Mouse (Mus musculus) CH12.LX (cell line): ENCODE measurements at regions not wholly inside any gene's neighbourhood (a gene's known extent, or its start where the extent isn't known, plus 50 kb on each side); places are given as distances from the start of the nearest gene placed in this dataset.

Experiments
- DNase-seq: peaks from one replicate; pipeline ENCODE4 v3.0.0-alpha.2; 2013; ENCODE audit errors: extremely low read depth
- H3K27ac ChIP-seq: 2 replicates; pipeline ENCODE4 v1.5.1; 2012; ENCODE audit warnings: low read depth, mild to moderate bottlenecking, control low read depth, moderate library complexity; ENCODE audit not compliant: insufficient read depth
- H3K27me3 ChIP-seq: replicated peaks from 2 replicates; pipeline ENCODE3; 2012; ENCODE audit warnings: inconsistent platforms
- H3K36me3 ChIP-seq, 2 experiments: replicated peaks in 1 of 2; 2 replicates each; pipeline versions ENCODE3 to v1.6.1; 2012; ENCODE audit warnings: inconsistent platforms in 1 of 2, low read length in 1 of 2, mild to moderate bottlenecking in 1 of 2, mixed read lengths in 1 of 2, moderate library complexity in 1 of 2; ENCODE audit not compliant: control insufficient read depth in 1 of 2, insufficient read depth in 1 of 2
- H3K4me1 ChIP-seq, 2 experiments: 2 replicates each; pipeline ENCODE4 v1.6.1; 2012; ENCODE audit warnings: inconsistent platforms in 1 of 2, moderate library complexity in 1 of 2; ENCODE audit not compliant: insufficient read depth in 2 of 2, control insufficient read depth in 1 of 2
- H3K4me2 ChIP-seq: 2 replicates; pipeline ENCODE4 v1.6.1; 2012; ENCODE audit warnings: low read depth, mild to moderate bottlenecking, control low read depth; ENCODE audit not compliant: poor library complexity, insufficient read depth, severe bottlenecking
- H3K4me3 ChIP-seq, 3 experiments: fragments of 150-350 bp in 1 of 3; sonication (generic) in 1 of 3; replicated peaks in 1 of 3; 2 replicates each; pipeline versions ENCODE3 to v1.5.1; 2011 to 2012; ENCODE audit warnings: low read depth in 2 of 3, low read length in 2 of 3, mild to moderate bottlenecking in 2 of 3, moderate library complexity in 2 of 3, control low read depth in 1 of 3, improper control_type of control experiment in 1 of 3, inconsistent platforms in 1 of 3, mixed read lengths in 1 of 3; ENCODE audit not compliant: poor library complexity in 1 of 3
- H3K79me2 ChIP-seq: replicated peaks from 2 replicates; pipeline ENCODE4 v1.6.1; 2012; ENCODE audit warnings: mild to moderate bottlenecking, moderate library complexity; ENCODE audit not compliant: control insufficient read depth, poor library complexity, insufficient read depth, severe bottlenecking; ENCODE audit errors: extremely low read depth
- H3K9ac ChIP-seq: 2 replicates; pipeline ENCODE4 v1.6.1; 2012; ENCODE audit warnings: low read depth, mild to moderate bottlenecking, control low read depth, moderate library complexity; ENCODE audit not compliant: insufficient read depth
- H3K9me3 ChIP-seq: replicated peaks from 2 replicates; pipeline ENCODE3; 2012; ENCODE audit warnings: low read length, inconsistent platforms, mixed read lengths
- CHD2 ChIP-seq: IDR thresholded peaks from 2 replicates; pipeline ENCODE4 v1.6.1; 2011; ENCODE audit warnings: low read length, improper control_type of control experiment
- ELF1 ChIP-seq: IDR thresholded peaks from 2 replicates; pipeline ENCODE4 v1.6.1; 2014; ENCODE audit warnings: low read depth, mild to moderate bottlenecking, inconsistent platforms, low read length, improper control_type of control experiment
- ETS1 ChIP-seq: conservative IDR thresholded peaks from 2 replicates; pipeline ENCODE4 v1.6.1; 2012; ENCODE audit warnings: low read depth, mild to moderate bottlenecking, inconsistent platforms, low read length, improper control_type of control experiment, moderate library complexity
- HCFC1 ChIP-seq: IDR thresholded peaks from 2 replicates; pipeline ENCODE4 v1.6.1; 2012; ENCODE audit warnings: low read depth, mild to moderate bottlenecking, inconsistent platforms, low read length, improper control_type of control experiment
- IRF4 ChIP-seq: IDR thresholded peaks from 2 replicates; pipeline ENCODE4 v1.6.1; 2014; ENCODE audit warnings: low read depth, mild to moderate bottlenecking, inconsistent platforms, low read length, improper control_type of control experiment
- KAT2A ChIP-seq: IDR thresholded peaks from 2 replicates; pipeline ENCODE4 v1.6.1; 2012; ENCODE audit warnings: low read length, improper control_type of control experiment, inconsistent platforms; ENCODE audit not compliant: insufficient replicate concordance
- MAFK ChIP-seq: IDR thresholded peaks from 2 replicates; pipeline ENCODE4 v1.6.1; 2011; ENCODE audit warnings: low read length, improper control_type of control experiment; ENCODE audit not compliant: insufficient replicate concordance
- MAZ ChIP-seq: IDR thresholded peaks from 2 replicates; pipeline ENCODE4 v1.6.1; 2012; ENCODE audit warnings: low read depth, mild to moderate bottlenecking, inconsistent platforms, low read length, improper control_type of control experiment, moderate library complexity
- MXI1 ChIP-seq: IDR thresholded peaks from 2 replicates; pipeline ENCODE4 v1.6.1; 2011; ENCODE audit warnings: mild to moderate bottlenecking, low read depth, low read length, improper control_type of control experiment
- MYC ChIP-seq: IDR thresholded peaks from 2 replicates; pipeline ENCODE4 v1.6.1; 2011; ENCODE audit warnings: low read depth, mild to moderate bottlenecking, improper control_type of control experiment, low read length
- NRF1 ChIP-seq: IDR thresholded peaks from 2 replicates; pipeline ENCODE4 v1.6.1; 2014; ENCODE audit warnings: low read depth, mild to moderate bottlenecking, inconsistent platforms, low read length, improper control_type of control experiment, moderate library complexity
- POLR2A ChIP-seq: IDR thresholded peaks from 2 replicates; pipeline ENCODE4 v1.6.1; 2011; ENCODE audit warnings: low read depth, mild to moderate bottlenecking, improper control_type of control experiment, low read length
- SMC3 ChIP-seq: IDR thresholded peaks from 2 replicates; pipeline ENCODE4 v1.6.1; 2011; ENCODE audit warnings: low read depth, low read length, improper control_type of control experiment
- USF1 ChIP-seq: IDR thresholded peaks from 2 replicates; pipeline ENCODE4 v1.6.1; 2014; ENCODE audit warnings: low read depth, mild to moderate bottlenecking, inconsistent platforms, low read length, improper control_type of control experiment
- USF2 ChIP-seq: conservative IDR thresholded peaks from 2 replicates; pipeline ENCODE4 v1.6.1; 2011; ENCODE audit warnings: low read depth, low read length, improper control_type of control experiment
- ZKSCAN1 ChIP-seq: IDR thresholded peaks from 2 replicates; pipeline ENCODE4 v1.6.1; 2012; ENCODE audit warnings: low read depth, inconsistent platforms, low read length, improper control_type of control experiment, borderline replicate concordance
- ZNF384 ChIP-seq: IDR thresholded peaks from 2 replicates; pipeline ENCODE4 v1.6.1; 2012; ENCODE audit warnings: low read depth, low read length, improper control_type of control experiment, inconsistent platforms
- dilution Hi-C: fragments of 300-500 bp; cut with MboI; formaldehyde crosslinking; loops from 2 replicates; pipeline ENCODE4 v1.14.3; 2020; ENCODE audit warnings: low sequenced_read_pairs; ENCODE audit not compliant: extremely low pct_unique_long_range_greater_than_20kb, extremely low pct_ligation_motif_present
- in situ Hi-C: fragments of 300-500 bp; cut with MboI; formaldehyde crosslinking; loops from 3 replicates; pipeline ENCODE4 v1.14.3; 2019; ENCODE audit warnings: low sequenced_read_pairs, low pct_ligation_motif_present, low pct_unique_long_range_greater_than_20kb, mixed read lengths

- no peaks in the 10 kb centered on the region for H3K36me3 ChIP-seq
- no peaks in the 10 kb centered on the region for H3K79me2 ChIP-seq
- TF ChIP-seq HCFC1 = no peak
- TF ChIP-seq CHD2 = no peak
- TF ChIP-seq MXI1 = no peak
- no peak for TF ChIP-seq KAT2A
- TF ChIP-seq ELF1 = no peak
- TF ChIP-seq SMC3 = no peak
- TF ChIP-seq ZKSCAN1 = no peak
- TF ChIP-seq NRF1 = no peak
- no peak for TF ChIP-seq MYC
- no peak for TF ChIP-seq USF2
- no peak for TF ChIP-seq MAZ
- TF ChIP-seq ETS1 = no peak
- no peak overlapping the region for H3K4me2 ChIP-seq
- H3K9me3 ChIP-seq = no peaks in the 10 kb centered on the region
- no peaks in the 10 kb centered on the region for H3K27me3 ChIP-seq
- H3K4me1 ChIP-seq = peaks cover 0 to 8% of the 10 kb centered on the region in 2 experiments; a peak in 2 of 4 replicates
- in situ Hi-C loops (no loop called here), dilution Hi-C loops (no loop called here)
- no peak overlapping the region for H3K9ac ChIP-seq
- DNase-seq = no peak
- H3K27ac ChIP-seq = no peak overlapping the region
- no peak overlapping the region for H3K4me3 ChIP-seq
Observed at GRCm38 (mm10) chr15:96031085-96031780, 240.6 kb downstream of the Ano6 start.

- TF ChIP-seq CHD2 (no peak), KAT2A (no peak), MYC (no peak), ZNF384 (no peak), USF1 (no peak), POLR2A (no peak), MAFK (no peak), IRF4 (no peak)
- H3K4me3 ChIP-seq = no peak overlapping the region
- peaks cover 0 to 8% of the 10 kb centered on the region in 2 experiments; a peak in 2 of 4 replicates for H3K4me1 ChIP-seq
- H3K9me3 ChIP-seq = no peaks in the 10 kb centered on the region
- no peaks in the 10 kb centered on the region for H3K79me2 ChIP-seq
- no peaks in the 10 kb centered on the region for H3K27me3 ChIP-seq
- H3K4me2 ChIP-seq = no peak overlapping the region
- in situ Hi-C loops (no loop called here), dilution Hi-C loops (no loop called here)
- no peak overlapping the region for H3K27ac ChIP-seq
- H3K9ac ChIP-seq = no peak overlapping the region
- no peaks in the 10 kb centered on the region for H3K36me3 ChIP-seq
- no peak for DNase-seq
Observed at GRCm38 (mm10) chr15:96035273-96035672, 244.6 kb downstream of the Ano6 start.
